Mouse (Mus musculus) hindbrain, embryonic 14.5 days (tissue): ENCODE measurements at regions not wholly inside any gene's neighbourhood (a gene's known extent, or its start where the extent isn't known, plus 50 kb on each side); places are given as distances from the start of the nearest gene placed in this dataset. TPM values are rescaled to one million over a fixed set of nuclear protein-coding genes. Genes with fewer than 3 reads are reported as not detected.

Experiments used
- microRNA-seq: library from miRNA; unstranded; fragments of <30 nt; microRNA quantifications from one replicate; pipeline ENCODE4, GENCODE M21; 2016

Small RNA genes lying in the stretch of these regions (microRNA-seq; reads per million reads assigned to microRNA genes)
- gene Gm24923 (not detected), gene Mir344-2 (not detected), gene Mir344f (16.8 reads per million, percentile 34 among the genes with 10 or more reads in this experiment), gene Mir344g (1.8 reads per million, percentile 5 among the genes with 10 or more reads in this experiment), gene Mir344i (not detected)
